Mouse (Mus musculus) left cerebral cortex, adult 8-10 months (tissue): ENCODE data around the gene Susd1. TPM values are rescaled to one million over a fixed set of nuclear protein-coding genes. Genes with fewer than 3 reads are reported as not detected.

ENCODE experiments used
- DNase-seq, 2 experiments: peaks; one replicate each; pipeline ENCODE4 v3.0.0; 2022; ENCODE audit warnings: low spot score in 2 of 2
- total RNA-seq, 4 experiments: library from RNA; stranded (reverse); gene quantifications; 2 replicates each; pipeline ENCODE4 v1.2.4; 2022

Susd1 gene
- total RNA-seq, 4 experiments from 2014 or later, result 7.8 to 11.2 (median 9.8) TPM

GRCm38 (mm10) chr4:59322733-59323132, 115.7 kb downstream of the Susd1 start:
- DNase-seq, result no peak

- no peak for DNase-seq
These were observed 116.4 kb downstream of the Susd1 start for GRCm38 (mm10) chr4:59322056-59322455.

DNA sequence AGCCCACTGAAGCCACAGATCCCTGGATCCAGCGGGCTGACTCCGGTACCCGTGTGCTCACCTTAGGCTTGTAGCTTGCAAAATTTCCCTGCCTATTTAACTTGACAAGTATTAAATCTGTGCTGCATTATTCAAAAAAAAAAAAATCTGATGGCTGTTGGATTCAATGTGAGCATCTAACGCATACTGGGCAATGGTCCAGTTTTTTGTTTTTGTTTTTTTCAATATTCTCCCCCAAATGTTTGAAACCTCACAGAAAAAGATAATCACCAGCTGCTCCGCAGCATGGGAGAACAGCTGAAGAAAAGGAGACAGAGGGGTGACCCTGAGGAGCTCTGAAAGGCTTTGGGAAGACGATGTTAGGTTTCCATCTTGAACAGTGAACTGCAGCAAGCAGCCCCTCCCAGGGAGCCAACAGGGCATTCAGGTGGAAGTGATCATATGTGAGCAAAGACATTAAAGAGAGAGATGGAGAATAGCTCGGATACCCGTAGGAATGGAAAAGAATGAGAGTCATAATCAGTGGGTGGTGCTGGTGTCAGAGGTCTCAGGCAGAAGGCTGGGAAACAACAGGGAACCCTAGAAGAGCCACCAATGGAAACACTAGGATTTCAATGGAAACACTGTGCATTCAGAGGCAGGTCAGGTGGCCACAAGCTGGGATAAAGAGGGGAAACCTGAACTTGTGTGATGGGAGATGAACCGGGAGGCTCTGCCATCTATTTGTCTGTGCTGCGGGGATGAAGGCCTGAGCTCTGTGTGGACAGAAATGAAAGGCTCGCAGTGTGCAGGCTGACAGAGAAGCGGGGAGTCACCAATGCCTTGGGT, 117.0 kb downstream of the Susd1 start:
- no peak for DNase-seq

DNA sequence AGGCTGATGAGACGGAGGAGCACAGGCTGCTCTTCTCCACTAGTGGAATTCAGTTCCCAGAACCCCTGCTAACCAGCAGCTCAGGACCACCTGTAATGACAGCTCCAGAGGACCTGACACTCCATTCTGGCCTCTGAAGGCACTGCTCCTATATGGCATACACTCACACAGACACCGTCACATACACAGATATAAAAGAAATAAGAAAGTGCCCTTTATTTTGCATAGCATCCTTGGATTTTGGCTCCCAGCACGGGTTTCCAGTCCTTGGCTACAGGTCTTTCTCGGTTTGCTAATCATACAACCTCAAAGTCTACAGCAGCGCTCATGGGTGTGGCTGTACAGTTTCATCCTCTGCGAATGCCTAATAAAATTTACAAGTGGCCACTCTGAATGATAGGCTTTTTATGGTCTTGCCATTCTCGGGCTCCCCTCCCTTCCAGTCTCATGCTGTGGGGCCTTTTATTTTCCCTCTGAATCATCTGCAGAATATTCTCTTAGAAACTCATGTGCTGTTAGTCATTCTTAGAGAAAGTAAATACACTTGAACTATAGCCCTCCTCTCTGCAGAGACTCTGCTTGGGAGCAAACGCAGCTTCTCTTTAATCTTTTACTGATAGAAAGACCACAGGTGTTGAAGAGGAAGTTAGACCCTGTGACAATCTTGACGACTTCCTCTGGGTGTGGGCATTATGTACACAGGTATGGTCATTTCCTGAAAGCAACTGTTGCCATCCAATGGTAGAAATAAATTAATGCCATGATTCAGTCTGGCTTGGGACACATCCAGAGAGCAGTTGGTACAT, 119.1 kb downstream of the Susd1 start:
- DNase-seq, result no peak

DNA sequence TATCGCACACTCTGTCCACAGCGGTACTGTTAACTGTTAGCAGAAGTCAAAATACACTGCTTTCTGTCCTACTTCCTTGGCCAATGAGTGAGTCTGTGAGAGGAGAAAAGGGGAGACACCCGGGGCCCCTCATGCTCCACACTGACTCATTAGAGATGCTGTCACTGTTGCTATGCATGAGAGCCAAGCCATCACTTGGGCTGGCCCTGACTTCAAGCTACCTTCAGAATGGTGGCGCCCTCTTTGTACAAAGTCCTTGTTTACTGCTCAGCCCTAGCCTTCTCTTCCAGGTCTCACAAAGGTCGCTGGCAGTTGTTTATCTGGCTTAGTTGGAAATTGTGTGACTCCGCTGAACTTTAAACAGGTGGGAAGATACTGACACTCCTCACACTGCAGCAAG, 119.8 kb downstream of the Susd1 start:
- no peak for DNase-seq

- no peak for DNase-seq
These were observed 122.7 kb downstream of the Susd1 start for GRCm38 (mm10) chr4:59315553-59316405.

DNA sequence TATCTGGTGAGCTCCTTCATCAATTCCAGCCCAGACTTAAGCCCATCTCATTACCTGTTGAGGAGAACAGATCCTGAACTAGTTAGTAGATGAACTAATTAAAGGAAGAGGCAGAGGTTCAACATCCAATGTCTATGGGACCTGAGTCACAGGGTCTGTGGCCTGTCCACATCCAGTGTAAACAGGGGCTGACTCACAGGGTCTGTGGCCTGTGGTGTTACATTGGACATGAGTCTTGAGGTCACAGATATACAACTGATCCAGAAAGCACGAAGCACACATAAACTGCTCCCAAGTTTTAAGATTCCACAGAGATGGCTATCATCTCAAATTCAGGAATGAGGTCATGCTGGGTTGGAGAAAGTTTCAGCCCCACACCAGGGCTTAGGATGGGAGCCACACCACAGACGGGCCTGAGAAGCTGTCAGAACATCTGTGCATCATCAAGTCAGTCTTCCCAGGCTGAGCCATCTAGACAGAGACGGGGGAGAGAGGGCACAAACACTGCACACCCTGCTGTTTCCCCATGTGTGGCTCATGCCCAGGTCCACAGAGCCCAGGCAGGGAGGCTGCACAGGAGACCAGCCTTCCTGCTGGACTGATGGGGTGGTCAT, 123.4 kb downstream of the Susd1 start:
- DNase-seq, result no peak

DNA sequence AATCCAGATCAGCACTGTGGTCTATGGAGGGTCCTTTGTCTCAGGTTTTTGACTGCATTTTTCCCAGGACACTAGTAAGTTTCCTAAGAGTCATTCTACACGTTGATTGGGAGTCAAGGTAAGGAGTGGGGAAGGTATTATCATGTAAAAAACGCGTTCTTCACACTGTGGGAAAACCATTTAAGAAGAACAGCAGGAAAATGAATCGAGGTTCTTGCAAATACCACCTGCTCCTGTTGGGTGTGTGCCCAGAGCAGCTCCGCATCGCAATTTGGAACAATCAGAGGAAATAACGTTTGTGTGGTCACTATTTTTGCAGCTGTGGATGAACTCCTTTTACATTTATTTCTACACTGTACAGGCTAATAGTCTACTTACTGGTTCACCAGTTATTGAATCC, 125.5 kb downstream of the Susd1 start:
- no peak for DNase-seq

GRCm38 (mm10) chr4:59310590-59310989, 127.8 kb downstream of the Susd1 start:
- no peak for DNase-seq

DNA sequence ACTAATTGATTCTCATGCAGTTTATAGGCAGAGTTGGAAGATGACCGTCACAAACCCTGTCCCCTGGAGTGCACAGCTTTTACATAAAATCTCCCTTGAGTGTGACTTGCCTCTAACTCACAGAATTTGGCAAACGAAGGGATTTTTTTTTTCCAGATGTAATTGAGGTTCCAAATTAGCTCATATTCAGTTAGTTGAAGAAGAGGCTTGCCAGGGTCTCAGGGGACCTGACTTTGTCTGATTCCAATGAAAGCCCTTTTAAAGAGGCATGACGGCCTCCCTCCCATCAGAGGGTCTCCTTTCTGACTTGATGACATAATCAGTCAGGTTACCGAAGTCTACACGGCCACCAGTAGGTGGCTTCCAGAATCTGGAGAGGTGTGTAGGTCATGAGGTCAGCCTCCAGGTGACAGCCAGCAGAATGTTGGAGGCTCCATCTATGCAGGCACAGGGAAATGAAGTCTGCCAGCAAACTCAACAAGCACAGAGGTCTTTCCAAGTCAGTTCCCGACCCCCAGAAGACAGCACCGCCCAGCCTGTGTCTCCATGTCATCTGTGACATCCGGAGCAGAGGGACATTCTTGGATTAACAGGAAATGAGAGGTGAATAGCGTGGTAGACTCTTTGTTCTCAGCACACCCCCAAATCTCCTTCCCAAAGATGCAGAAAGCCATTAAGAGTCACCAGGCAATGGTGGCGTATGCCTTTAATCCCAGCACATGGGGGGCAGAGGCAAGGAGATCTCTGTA, 130.4 kb downstream of the Susd1 start:
- DNase-seq, result no peak

- no peak for DNase-seq
These were observed 136.0 kb downstream of the Susd1 start for GRCm38 (mm10) chr4:59302387-59302786.

DNA sequence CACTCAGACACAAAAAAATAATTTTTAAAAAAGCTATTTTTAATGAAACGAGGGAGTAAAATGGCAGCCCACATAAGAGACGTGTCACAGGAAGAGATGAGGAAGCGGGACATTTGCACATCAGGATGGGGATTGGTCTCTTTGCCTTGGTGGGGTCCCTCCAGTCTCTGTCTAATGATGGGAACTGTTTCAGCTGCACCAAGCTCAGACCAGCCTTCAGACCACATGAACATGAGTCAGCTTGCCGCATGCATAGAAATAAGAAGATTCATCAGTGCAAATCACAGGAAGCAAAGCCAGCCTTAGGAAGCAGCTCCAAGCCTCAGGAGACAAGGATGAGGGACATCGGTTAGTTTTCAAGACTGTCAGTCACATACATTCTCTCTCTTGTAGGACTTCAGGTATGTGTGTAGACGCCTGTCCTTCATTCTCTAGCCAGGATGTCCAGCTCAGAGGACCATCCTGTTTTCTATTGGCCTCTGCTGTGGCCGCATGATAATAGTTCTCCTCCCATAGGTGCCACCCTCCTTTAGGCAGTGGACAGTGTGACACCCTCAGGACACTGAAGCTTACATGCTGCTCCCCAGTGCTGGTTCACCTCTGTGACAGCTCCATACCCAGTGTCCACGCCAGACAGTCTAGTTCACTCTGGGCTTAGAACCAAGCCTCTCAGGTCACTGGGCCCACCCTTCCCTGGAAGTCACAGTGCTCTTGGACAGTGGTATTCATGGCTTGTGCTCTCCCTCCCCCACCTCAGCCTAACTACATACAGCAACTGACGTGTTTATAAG, 137.2 kb downstream of the Susd1 start:
- no peak for DNase-seq

GRCm38 (mm10) chr4:59298719-59299496, 139.5 kb downstream of the Susd1 start:
- DNase-seq, result no peak

- DNase-seq, result no peak
These were observed 143.3 kb downstream of the Susd1 start for GRCm38 (mm10) chr4:59295127-59295526.

GRCm38 (mm10) chr4:59294661-59295060, 143.8 kb downstream of the Susd1 start:
- no peak for DNase-seq

- no peak for DNase-seq
These were observed 146.3 kb downstream of the Susd1 start for GRCm38 (mm10) chr4:59291914-59292718.

GRCm38 (mm10) chr4:59290972-59291576, 147.4 kb downstream of the Susd1 start:
- no peak for DNase-seq

DNA sequence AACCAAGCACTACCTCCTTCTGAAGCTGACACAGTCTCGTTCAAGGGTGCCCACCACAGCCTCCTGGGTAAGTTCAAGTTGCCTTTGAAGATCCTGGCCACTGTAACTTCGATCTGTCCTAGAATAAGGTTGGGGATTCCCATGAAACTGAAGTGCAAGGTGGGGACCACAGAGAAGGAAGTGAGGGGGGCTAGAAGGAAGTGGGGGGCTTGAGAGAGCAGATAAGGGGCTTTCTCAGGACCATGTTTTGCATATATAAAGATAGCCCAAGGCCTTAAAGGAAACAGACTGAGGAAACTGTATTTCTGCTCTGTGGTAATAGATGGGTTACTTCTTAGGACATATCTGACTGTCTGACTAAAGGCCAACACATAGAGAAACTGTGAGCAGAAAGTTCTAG, 151.3 kb downstream of the Susd1 start:
- no peak for DNase-seq
